Mouse (Mus musculus) ovary, postnatal 14 days (tissue): Measurements from ENCODE around the gene Rnf213.
A peak's percentile ranks its signal among the peaks of the same experiment; 100 is the strongest.

ENCODE experiments used
- DNase-seq: peaks from one replicate; pipeline ENCODE4 v3.0.0; 2022; ENCODE audit warnings: low spot score

Rnf213 gene

GRCm38 (mm10) chr11:119515823-119516676 is 123.2 kb downstream of the Rnf213 start:
- DNase-seq, result no peak

- DNase-seq, result no peak
These were observed 123.9 kb downstream of the Rnf213 start for GRCm38 (mm10) chr11:119516677-119517361.

GRCm38 (mm10) chr11:119519387-119519786 is 126.5 kb downstream of the Rnf213 start:
- no peak for DNase-seq

GRCm38 (mm10) chr11:119520005-119520712 is 127.3 kb downstream of the Rnf213 start:
- no peak for DNase-seq

- DNase-seq, result no peak
These were observed 127.8 kb downstream of the Rnf213 start for GRCm38 (mm10) chr11:119520713-119521063.

- no peak for DNase-seq
These were observed 129.2 kb downstream of the Rnf213 start for GRCm38 (mm10) chr11:119521920-119522710.

GRCm38 (mm10) chr11:119522779-119523178 is 129.9 kb downstream of the Rnf213 start:
- no peak for DNase-seq

- no peak for DNase-seq
These were observed 130.5 kb downstream of the Rnf213 start for GRCm38 (mm10) chr11:119523392-119523791.

GRCm38 (mm10) chr11:119524545-119524949 is 131.6 kb downstream of the Rnf213 start:
- DNase-seq, result peak; percentile 72

- no peak for DNase-seq
These were observed 133.4 kb downstream of the Rnf213 start for GRCm38 (mm10) chr11:119526068-119526966.

GRCm38 (mm10) chr11:119528930-119529329 is 136.0 kb downstream of the Rnf213 start:
- DNase-seq, result no peak

- DNase-seq, result no peak
These were observed 139.6 kb downstream of the Rnf213 start for GRCm38 (mm10) chr11:119532460-119532859.

- no peak for DNase-seq
These were observed 140.8 kb downstream of the Rnf213 start for GRCm38 (mm10) chr11:119533745-119534144.
